Mouse (Mus musculus) liver, embryonic 14.5 days (tissue): Measurements from ENCODE around the gene Pgrmc1.

ENCODE experiments used
- CTCF ChIP-seq: IDR thresholded peaks from 2 replicates; pipeline ENCODE4 v1.5.1; 2016; ENCODE audit warnings: antibody characterized with exemption, low read depth, control low read depth
- EP300 ChIP-seq: IDR thresholded peaks from 2 replicates; pipeline ENCODE4 v1.6.1; 2016; ENCODE audit warnings: antibody characterized with exemption, low read depth

- no peak for TF ChIP-seq CTCF
- no peak for TF ChIP-seq EP300
Measured at GRCm38 (mm10) chrX:36560170-36560569, 37.8 kb upstream of the Pgrmc1 start.
